ENCODE assay signal across 20 mouse cellular contexts in the genomic region with DNA sequence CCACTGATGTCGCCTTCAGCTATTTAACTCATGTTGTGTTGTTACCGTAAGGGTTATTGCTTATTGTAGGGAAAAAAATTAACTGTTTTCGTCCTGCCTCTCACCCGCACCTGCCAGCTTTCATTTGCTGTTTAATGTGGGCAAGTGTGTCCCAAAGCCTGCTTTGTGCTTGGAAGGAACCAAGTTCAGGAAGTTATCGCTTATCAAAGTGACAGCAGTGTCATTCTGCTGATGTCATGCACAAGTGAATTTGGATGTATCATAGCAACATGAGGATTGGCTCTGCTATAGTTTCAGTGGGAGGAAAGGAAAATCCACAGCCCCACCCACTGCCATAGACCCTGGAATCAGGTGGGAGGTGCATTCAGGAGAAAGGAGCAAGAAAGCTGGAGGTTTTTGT.
DNase-seq lines count a peak whose midpoint lies in the region; ATAC-seq and TF ChIP-seq lines count a peak whose summit lies in the region.
"Had no signal": no experiment of that assay in that cellular context is flagged by ENCODE, and none has a peak within 500 bp of the region (broad histone marks: within the 10 kb centered on the region; RNA-seq: fewer than 3 reads in every experiment).

No protein-coding gene starts in this region.

- H3K4me2 ChIP-seq in embryonic facial prominence, embryonic 14.5 days (ENCODE audit: low read depth, low read length): no peak overlapping the region
- H3K4me2 ChIP-seq in hindbrain, postnatal 0 days (ENCODE audit: low read depth, low read length): no peak overlapping the region
- no peak overlapping the region for H3K4me2 ChIP-seq in hindbrain, embryonic 12.5 days (replicated peaks)
- no peak overlapping the region for H3K4me2 ChIP-seq in neural tube, embryonic 14.5 days (ENCODE audit: low read depth, low read length)
- H3K4me2 ChIP-seq in neural tube, embryonic 15.5 days: no peak overlapping the region
- H3K4me2 ChIP-seq: embryonic facial prominence, embryonic 15.5 days; heart, embryonic 12.5 days; intestine, embryonic 15.5 days had no signal

- no peak overlapping the region for H3K9ac ChIP-seq in embryonic facial prominence, embryonic 14.5 days (ENCODE audit: low read depth, low read length)
- H3K9ac ChIP-seq in hindbrain, postnatal 0 days (replicated peaks; ENCODE audit: low read length): no peak overlapping the region
- H3K9ac ChIP-seq in hindbrain, embryonic 12.5 days: no peak overlapping the region
- no peak overlapping the region for H3K9ac ChIP-seq in neural tube, embryonic 14.5 days (replicated peaks; ENCODE audit: low read depth, low read length)
- H3K9ac ChIP-seq in neural tube, embryonic 15.5 days (replicated peaks): no peak overlapping the region
- H3K9ac ChIP-seq: embryonic facial prominence, embryonic 15.5 days; heart, embryonic 12.5 days; intestine, embryonic 15.5 days had no signal

- H3K36me3 ChIP-seq in embryonic facial prominence, embryonic 14.5 days (ENCODE audit: control insufficient read depth, insufficient read depth, low read length): no peaks in the 10 kb centered on the region
- H3K36me3 ChIP-seq in embryonic facial prominence, embryonic 10.5 days (replicated peaks): no peaks in the 10 kb centered on the region
- H3K36me3 ChIP-seq in hindbrain, postnatal 0 days (ENCODE audit: insufficient read depth, low read length): no peaks in the 10 kb centered on the region
- H3K36me3 ChIP-seq in hindbrain, embryonic 12.5 days: no peaks in the 10 kb centered on the region
- no peaks in the 10 kb centered on the region for H3K36me3 ChIP-seq in neural tube, embryonic 14.5 days (ENCODE audit: control insufficient read depth, insufficient read depth, low read length)
- H3K36me3 ChIP-seq in neural tube, embryonic 15.5 days: no peaks in the 10 kb centered on the region
- H3K36me3 ChIP-seq: embryonic facial prominence, embryonic 15.5 days; forebrain, embryonic 10.5 days; heart, embryonic 12.5 days; intestine, embryonic 15.5 days had no signal

- H3K4me1 ChIP-seq in embryonic facial prominence, embryonic 14.5 days (ENCODE audit: control insufficient read depth, insufficient read depth, low read length): no peaks in the 10 kb centered on the region
- H3K4me1 ChIP-seq in embryonic facial prominence, embryonic 10.5 days: no peaks in the 10 kb centered on the region
- H3K4me1 ChIP-seq in hindbrain, postnatal 0 days (ENCODE audit: insufficient read depth, low read length): no peaks in the 10 kb centered on the region
- no peaks in the 10 kb centered on the region for H3K4me1 ChIP-seq in hindbrain, embryonic 12.5 days
- no peaks in the 10 kb centered on the region for H3K4me1 ChIP-seq in neural tube, embryonic 14.5 days (ENCODE audit: control insufficient read depth, insufficient read depth, low read length)
- H3K4me1 ChIP-seq in neural tube, embryonic 15.5 days: peaks cover 4% of the 10 kb centered on the region; the same call in 1 of the 2 replicates
- H3K4me1 ChIP-seq: embryonic facial prominence, embryonic 15.5 days; heart, embryonic 12.5 days; intestine, embryonic 15.5 days had no signal

- no peak for TF ChIP-seq CTCF in hindbrain, postnatal 0 days (IDR thresholded peaks at IDR 0.05; ENCODE audit: low read depth)

- H3K27ac ChIP-seq in embryonic facial prominence, embryonic 14.5 days (replicated peaks; ENCODE audit: low read depth, low read length): no peak overlapping the region
- H3K27ac ChIP-seq in embryonic facial prominence, embryonic 10.5 days (replicated peaks): no peak overlapping the region
- H3K27ac ChIP-seq in hindbrain, postnatal 0 days: no peak overlapping the region
- H3K27ac ChIP-seq in hindbrain, embryonic 12.5 days: no peak overlapping the region
- H3K27ac ChIP-seq in neural tube, embryonic 14.5 days (ENCODE audit: low read depth, low read length): 0 out of 2 replicates have a peak overlapping the region, but pooled peaks have one; percentile 10
- no peak overlapping the region for H3K27ac ChIP-seq in neural tube, embryonic 15.5 days (replicated peaks)
- H3K27ac ChIP-seq: embryonic facial prominence, embryonic 15.5 days; forebrain, embryonic 10.5 days; gastrocnemius, adult 2 months; intestine, embryonic 15.5 days had no signal

- WGBS in embryonic facial prominence, embryonic 14.5 days: 82% methylated on average over 5 of the region's 5 CpGs
- WGBS in embryonic facial prominence, embryonic 10.5 days: 93% methylated on average over 5 of the region's 5 CpGs
- WGBS in hindbrain, postnatal 0 days: 51% methylated on average over 5 of the region's 5 CpGs
- WGBS in hindbrain, embryonic 12.5 days: 81% methylated on average over 5 of the region's 5 CpGs
- 58% methylated on average over 5 of the region's 5 CpGs for whole genome bisulfite sequencing in neural tube, embryonic 14.5 days
- WGBS in neural tube, embryonic 15.5 days: 49% methylated on average over 5 of the region's 5 CpGs

- ATAC-seq in embryonic facial prominence, embryonic 14.5 days (ENCODE audit: low read depth): no peak
- ATAC-seq in hindbrain, postnatal 0 days: peak; percentile 58
- no peak for ATAC-seq in hindbrain, embryonic 12.5 days (ENCODE audit: low FRiP score)
- ATAC-seq in neural tube, embryonic 14.5 days (ENCODE audit: low read depth): no peak
- ATAC-seq in neural tube, embryonic 15.5 days (ENCODE audit: low FRiP score): no peak
- ATAC-seq: activated CD4-positive, CD25-positive, alpha-beta regulatory T cell, adult 4 months; intestine, embryonic 15.5 days; Patski had no signal

- no peaks in the 10 kb centered on the region for H3K9me3 ChIP-seq in embryonic facial prominence, embryonic 14.5 days (ENCODE audit: control insufficient read depth, low read length)
- H3K9me3 ChIP-seq in embryonic facial prominence, embryonic 10.5 days: no peaks in the 10 kb centered on the region
- no peaks in the 10 kb centered on the region for H3K9me3 ChIP-seq in hindbrain, postnatal 0 days (ENCODE audit: low read length)
- H3K9me3 ChIP-seq in hindbrain, embryonic 12.5 days (replicated peaks): no peaks in the 10 kb centered on the region
- H3K9me3 ChIP-seq in neural tube, embryonic 14.5 days (ENCODE audit: control insufficient read depth, low read length): no peaks in the 10 kb centered on the region
- H3K9me3 ChIP-seq in neural tube, embryonic 15.5 days (replicated peaks): no peaks in the 10 kb centered on the region
- H3K9me3 ChIP-seq: embryonic facial prominence, embryonic 15.5 days; intestine, embryonic 15.5 days had no signal

- DNase-seq in embryonic facial prominence, embryonic 14.5 days (ENCODE audit: low spot score): peak; percentile 7
- DNase-seq in embryonic facial prominence, embryonic 10.5 days (ENCODE audit: low spot score): no peak
- DNase-seq in hindbrain, postnatal 0 days (ENCODE audit: low spot score): peak; percentile 56
- no peak for DNase-seq in spleen, postnatal 36 days (ENCODE audit: low spot score in 2 of 2)
- DNase-seq: adrenal gland, postnatal 14 days; cerebellum, adult 18-20 months; cerebellum, postnatal 25 days; gastrocnemius, adult 2 months; gastrocnemius, postnatal 25 days had no signal

- no peaks in the 10 kb centered on the region for H3K27me3 ChIP-seq in embryonic facial prominence, embryonic 14.5 days (replicated peaks; ENCODE audit: control insufficient read depth, insufficient read depth, low read length)
- H3K27me3 ChIP-seq in embryonic facial prominence, embryonic 10.5 days (replicated peaks; ENCODE audit: low read depth, poor library complexity, severe bottlenecking): no peaks in the 10 kb centered on the region
- no peaks in the 10 kb centered on the region for H3K27me3 ChIP-seq in hindbrain, postnatal 0 days (ENCODE audit: insufficient read depth, low read length)
- H3K27me3 ChIP-seq in hindbrain, embryonic 12.5 days: no peaks in the 10 kb centered on the region
- no peaks in the 10 kb centered on the region for H3K27me3 ChIP-seq in neural tube, embryonic 14.5 days (ENCODE audit: control insufficient read depth, insufficient read depth, low read length)
- no peaks in the 10 kb centered on the region for H3K27me3 ChIP-seq in neural tube, embryonic 15.5 days (replicated peaks)
- H3K27me3 ChIP-seq: CH12.LX; embryonic facial prominence, embryonic 15.5 days; heart, embryonic 12.5 days; intestine, embryonic 15.5 days had no signal

- H3K4me3 ChIP-seq in embryonic facial prominence, embryonic 14.5 days (ENCODE audit: low read depth, low read length): no peak overlapping the region
- H3K4me3 ChIP-seq in embryonic facial prominence, embryonic 10.5 days: no peak overlapping the region
- no peak overlapping the region for H3K4me3 ChIP-seq in hindbrain, postnatal 0 days (ENCODE audit: low read length)
- H3K4me3 ChIP-seq in hindbrain, embryonic 12.5 days: no peak overlapping the region
- no peak overlapping the region for H3K4me3 ChIP-seq in neural tube, embryonic 14.5 days (ENCODE audit: low read depth, low read length)
- no peak overlapping the region for H3K4me3 ChIP-seq in neural tube, embryonic 15.5 days (replicated peaks)
- H3K4me3 ChIP-seq: embryonic facial prominence, embryonic 15.5 days; erythroblast, embryonic 14.5 days; forebrain, embryonic 10.5 days; gastrocnemius, adult 2 months; heart, embryonic 12.5 days; intestine, embryonic 15.5 days had no signal

Comparison
In these comparisons a context has a peak if more than half of its experiments do, and no peak if none do; other contexts are left out.
1. DNase-seq: peak in embryonic facial prominence, embryonic 14.5 days (single experiment) and hindbrain, postnatal 0 days (single experiment); none in embryonic facial prominence, embryonic 10.5 days (single experiment) and spleen, postnatal 36 days (0 of 2).